Mouse (Mus musculus) liver, embryonic 14.5 days (tissue): ENCODE results near the gene Cc2d2a. TPM values are rescaled to one million over a fixed set of nuclear protein-coding genes. Genes with fewer than 3 reads are reported as not detected.

ENCODE experiments used
- ATAC-seq: fragments of 200-750 bp; cut with Nextera tagmentation; 2 replicates; pipeline ENCODE4 v1.8.0; 2017; ENCODE audit warnings: moderate number of reproducible peaks, mild to moderate bottlenecking, moderate library complexity; ENCODE audit not compliant: insufficient read depth
- DNase-seq, 3 experiments: peaks; one replicate each; pipeline ENCODE4 v3.0.0-alpha.2; 2012 to 2013; ENCODE audit warnings: low read depth in 3 of 3, low spot score in 3 of 3
- H3K27ac ChIP-seq: fragments of 300-500 bp; sonication (generic); 2 replicates; pipeline ENCODE4 v1.5.1; 2014; ENCODE audit warnings: moderate library complexity, mild to moderate bottlenecking, control low read depth, inconsistent platforms
- H3K27me3 ChIP-seq: fragments of 300-500 bp; sonication (generic); 2 replicates; pipeline ENCODE4 v1.6.1; 2014; ENCODE audit warnings: mild to moderate bottlenecking, low read length, moderate library complexity; ENCODE audit not compliant: control insufficient read depth, insufficient read depth
- H3K36me3 ChIP-seq: fragments of 300-500 bp; sonication (generic); replicated peaks from 2 replicates; pipeline ENCODE4 v1.6.1; 2014; ENCODE audit warnings: low read depth; ENCODE audit not compliant: control insufficient read depth, insufficient read depth
- H3K4me1 ChIP-seq, 2 experiments: fragments of 200-500 bp in 1 of 2; fragments of 300-500 bp in 1 of 2; sonication (generic) in 1 of 2; replicated peaks; 2 replicates each; pipeline ENCODE4 v1.6.1; 2012 to 2014; ENCODE audit warnings: antibody characterized with exemption in 1 of 2, inconsistent platforms in 1 of 2, low read length in 1 of 2; ENCODE audit not compliant: control insufficient read depth in 2 of 2, insufficient read depth in 2 of 2
- H3K4me2 ChIP-seq: fragments of 300-500 bp; sonication (generic); 2 replicates; pipeline ENCODE4 v1.6.1; 2014; ENCODE audit warnings: low read depth, mild to moderate bottlenecking, control low read depth, moderate library complexity
- H3K4me3 ChIP-seq, 2 experiments: fragments of 200-500 bp in 1 of 2; fragments of 300-500 bp in 1 of 2; sonication (generic) in 1 of 2; 2 replicates each; pipeline ENCODE4 v1.5.1; 2012 to 2014; ENCODE audit warnings: low read depth in 2 of 2, low read length in 2 of 2, mild to moderate bottlenecking in 2 of 2, control low read depth in 1 of 2, inconsistent platforms in 1 of 2, moderate library complexity in 1 of 2; ENCODE audit not compliant: insufficient read depth in 1 of 2
- H3K9ac ChIP-seq: fragments of 300-500 bp; sonication (generic); replicated peaks from 2 replicates; pipeline ENCODE4 v1.6.1; 2014; ENCODE audit warnings: mild to moderate bottlenecking, control low read depth, moderate library complexity
- H3K9me3 ChIP-seq: fragments of 300-500 bp; sonication (generic); 2 replicates; pipeline ENCODE4 v1.6.1; 2016; ENCODE audit warnings: low read length, mixed read lengths; ENCODE audit not compliant: control insufficient read depth
- CTCF ChIP-seq: IDR thresholded peaks from 2 replicates; pipeline ENCODE4 v1.5.1; 2016; ENCODE audit warnings: antibody characterized with exemption, low read depth, control low read depth
- EP300 ChIP-seq: IDR thresholded peaks from 2 replicates; pipeline ENCODE4 v1.6.1; 2016; ENCODE audit warnings: antibody characterized with exemption, low read depth
- WGBS: fragments of 180-500 bp; shearing (Covaris S2); extraction: QIAGEN DNeasy Blood & Tissue Kit; methylation state at CpG from one replicate; pipeline ENCODE4 v1.1.7; 2014; ENCODE audit not compliant: insufficient replicate concordance; 5-methylcytosine and 5-hydroxymethylcytosine counted together
- polyA plus RNA-seq, 2 experiments: library from polyadenylated mRNA; depleted of rRNA in 1 of 2; stranded (reverse) in 1 of 2; unstranded in 1 of 2; fragments of >200 nt; fragmentation: Nextera tagmentation in 1 of 2; extraction: Ambion mirVana in 1 of 2; gene quantifications; 2 replicates each; pipeline versions ENCODE4 v1.2.1 to v1.2.3; 2012 to 2014

Cc2d2a gene
- polyA plus RNA-seq, 2 experiments: 0.75 to 1.4 TPM

- no peak overlapping the region for H3K4me2 ChIP-seq
- TF ChIP-seq CTCF (no peak), EP300 (no peak)
These were observed 3.0 kb downstream of the Cc2d2a start for GRCm38 (mm10) chr5:43665144-43665543.

GRCm38 (mm10) chr5:43669118-43669645, 7.0 kb downstream of the Cc2d2a start:
- peaks cover 0 to 8% of the 10 kb centered on the region in 2 experiments; a peak in 1 of 4 replicates for H3K4me1 ChIP-seq
- 14% methylated on average over 8 of the region's 8 CpGs for WGBS
- H3K4me3 ChIP-seq: no peak overlapping the region
- no peak overlapping the region for H3K4me2 ChIP-seq
- no peaks in the 10 kb centered on the region for H3K27me3 ChIP-seq
- no peaks in the 10 kb centered on the region for H3K36me3 ChIP-seq
- ATAC-seq (no peak), DNase-seq (no peak)
- H3K9me3 ChIP-seq: no peaks in the 10 kb centered on the region
- H3K27ac ChIP-seq: no peak overlapping the region
- no peak overlapping the region for H3K9ac ChIP-seq
- TF ChIP-seq EP300 (no peak), CTCF (no peak)

More at GRCm38 (mm10) chr5:43665144-43665543, 3.0 kb downstream of the Cc2d2a start:
- Histone ChIP-seq H3K27me3 (no peaks in the 10 kb centered on the region), H3K4me1 (peaks cover 0 to 4% of the 10 kb centered on the region in 2 experiments; a peak in 2 of 4 replicates), H3K9ac (no peak overlapping the region), H3K9me3 (no peaks in the 10 kb centered on the region), H3K4me3 (no peak overlapping the region), H3K36me3 (no peaks in the 10 kb centered on the region), H3K27ac (no peak overlapping the region)
- 49% methylated on average over 5 of the region's 5 CpGs for WGBS
- ATAC-seq: no peak
- DNase-seq: no peak

GRCm38 (mm10) chr5:43672177-43672911, 10.2 kb downstream of the Cc2d2a start:
- TF ChIP-seq EP300 (no peak), CTCF (peak; percentile 44; the same call in 1 of the 2 replicates)
- no peaks in the 10 kb centered on the region for H3K9me3 ChIP-seq
- no peaks in the 10 kb centered on the region for H3K36me3 ChIP-seq
- H3K9ac ChIP-seq: peak overlapping the region; percentile 29; the same call in 1 of the 2 replicates
- H3K4me1 ChIP-seq: peaks cover 0 to 8% of the 10 kb centered on the region in 2 experiments; a peak in 1 of 4 replicates
- under 1% methylated on average over 12 of the region's 12 CpGs for WGBS
- H3K4me3 ChIP-seq: peak overlapping the region; percentile 45 to 54
- H3K27me3 ChIP-seq: no peaks in the 10 kb centered on the region
- no peak overlapping the region for H3K27ac ChIP-seq
- ATAC-seq (peak; percentile 77), DNase-seq (peak; percentile 20 to 29 (median 23))
- H3K4me2 ChIP-seq: peak overlapping the region; percentile 55

GRCm38 (mm10) chr5:43673083-43673482, 10.9 kb downstream of the Cc2d2a start:
- DNase-seq (no peak), ATAC-seq (no peak)
- Histone ChIP-seq H3K9ac (no peak overlapping the region), H3K27ac (no peak overlapping the region), H3K27me3 (no peaks in the 10 kb centered on the region), H3K4me3 (no peak overlapping the region; a peak in 1 of 4 replicates), H3K9me3 (no peaks in the 10 kb centered on the region), H3K4me2 (peak overlapping the region; percentile 55), H3K4me1 (peaks cover 0 to 8% of the 10 kb centered on the region in 2 experiments; a peak in 1 of 4 replicates), H3K36me3 (no peaks in the 10 kb centered on the region)
- WGBS: 52% methylated on average over 2 of the region's 2 CpGs
- TF ChIP-seq EP300: no peak
- no peak for TF ChIP-seq CTCF

GRCm38 (mm10) chr5:43685466-43685865, 23.3 kb downstream of the Cc2d2a start:
- H3K27ac ChIP-seq: no peak overlapping the region
- DNase-seq (no peak), ATAC-seq (no peak)
- no peak overlapping the region for H3K4me2 ChIP-seq
- H3K27me3 ChIP-seq: no peaks in the 10 kb centered on the region
- no peaks in the 10 kb centered on the region for H3K36me3 ChIP-seq
- TF ChIP-seq EP300 (no peak), CTCF (no peak)
- 67% methylated on average over 5 of the region's 5 CpGs for WGBS
- no peak overlapping the region for H3K9ac ChIP-seq
- no peaks in the 10 kb centered on the region for H3K9me3 ChIP-seq
- no peaks in the 10 kb centered on the region for H3K4me1 ChIP-seq
- H3K4me3 ChIP-seq: no peak overlapping the region
